Mouse (Mus musculus) lung, postnatal 0 days (tissue): ENCODE data around the gene Greb1. TPM values are rescaled to one million over a fixed set of nuclear protein-coding genes. Genes with fewer than 3 reads are reported as not detected.

Experiments used
- ATAC-seq: fragments of 200-750 bp; cut with Nextera tagmentation; 2 replicates; pipeline ENCODE4 v1.8.0; 2017; ENCODE audit warnings: moderate library complexity
- DNase-seq: peaks from one replicate; pipeline ENCODE4 v3.0.0-alpha.2; 2016; ENCODE audit warnings: low spot score
- H3K27ac ChIP-seq: fragments of 300-500 bp; sonication (generic); 2 replicates; pipeline ENCODE4 v1.5.1; 2014; ENCODE audit warnings: antibody characterized with exemption, mild to moderate bottlenecking, low read length, mixed read lengths
- H3K27me3 ChIP-seq: fragments of 300-500 bp; sonication (generic); replicated peaks from 2 replicates; pipeline ENCODE4 v1.6.1; 2014; ENCODE audit warnings: low read length, mixed read lengths; ENCODE audit not compliant: insufficient read depth
- H3K36me3 ChIP-seq: fragments of 300-500 bp; sonication (generic); 2 replicates; pipeline ENCODE4 v1.6.1; 2014; ENCODE audit warnings: low read length, mixed read lengths; ENCODE audit not compliant: insufficient read depth
- H3K4me1 ChIP-seq: fragments of 300-500 bp; sonication (generic); 2 replicates; pipeline ENCODE4 v1.6.1; 2014; ENCODE audit warnings: antibody characterized with exemption, low read depth, low read length, mixed read lengths; ENCODE audit not compliant: insufficient read depth
- H3K4me2 ChIP-seq: fragments of 300-500 bp; sonication (generic); replicated peaks from 2 replicates; pipeline ENCODE4 v1.6.1; 2014; ENCODE audit warnings: low read depth, mild to moderate bottlenecking, low read length, moderate library complexity, mixed read lengths
- H3K4me3 ChIP-seq: fragments of 300-500 bp; sonication (generic); 2 replicates; pipeline ENCODE4 v1.5.1; 2014; ENCODE audit warnings: low read depth, low read length
- H3K9ac ChIP-seq: fragments of 300-500 bp; sonication (generic); replicated peaks from 2 replicates; pipeline ENCODE4 v1.6.1; 2014; ENCODE audit warnings: low read depth, mild to moderate bottlenecking
- H3K9me3 ChIP-seq: fragments of 300-500 bp; sonication (generic); 2 replicates; pipeline ENCODE4 v1.6.1; 2016; ENCODE audit warnings: low read length, mixed read lengths
- CTCF ChIP-seq: IDR thresholded peaks from 2 replicates; pipeline ENCODE4 v1.5.1; 2016; ENCODE audit warnings: antibody characterized with exemption, mild to moderate bottlenecking
- EP300 ChIP-seq: IDR thresholded peaks from 2 replicates; pipeline ENCODE4 v1.6.1; 2016; ENCODE audit warnings: antibody characterized with exemption, mild to moderate bottlenecking, control low read depth
- WGBS: fragments of 180-500 bp; shearing (Covaris S2); extraction: QIAGEN DNeasy Blood & Tissue Kit; methylation state at CpG from one replicate; pipeline ENCODE4 v1.1.7; 2014; 5-methylcytosine and 5-hydroxymethylcytosine counted together
- polyA plus RNA-seq: library from polyadenylated mRNA; unstranded; fragments of >200 nt; fragmentation: Nextera tagmentation; extraction: Ambion mirVana; gene quantifications from 2 replicates; pipeline ENCODE4 v1.2.1, GENCODE M21; 2015

The Greb1 gene
- polyA plus RNA-seq, 1 experiment from 2014 or later: 1.1 TPM

GRCm38 (mm10) chr12:16828505-16828904 lies 27.8 kb upstream of the Greb1 start:
- H3K4me1 ChIP-seq: no peaks in the 10 kb centered on the region
- no peaks in the 10 kb centered on the region for H3K9me3 ChIP-seq
- TF ChIP-seq CTCF (peak; percentile 80), EP300 (no peak)
- no peak overlapping the region for H3K4me3 ChIP-seq
- H3K4me2 ChIP-seq: no peak overlapping the region
- H3K27ac ChIP-seq: no peak overlapping the region
- 19% methylated on average over 6 of the region's 6 CpGs for WGBS
- ATAC-seq (peak; percentile 82), DNase-seq (peak; percentile 56)
- no peak overlapping the region for H3K9ac ChIP-seq
- no peaks in the 10 kb centered on the region for H3K27me3 ChIP-seq
- H3K36me3 ChIP-seq: 0 out of 2 replicates have a peak, but pooled peaks cover 7% of the 10 kb centered on the region

DNA sequence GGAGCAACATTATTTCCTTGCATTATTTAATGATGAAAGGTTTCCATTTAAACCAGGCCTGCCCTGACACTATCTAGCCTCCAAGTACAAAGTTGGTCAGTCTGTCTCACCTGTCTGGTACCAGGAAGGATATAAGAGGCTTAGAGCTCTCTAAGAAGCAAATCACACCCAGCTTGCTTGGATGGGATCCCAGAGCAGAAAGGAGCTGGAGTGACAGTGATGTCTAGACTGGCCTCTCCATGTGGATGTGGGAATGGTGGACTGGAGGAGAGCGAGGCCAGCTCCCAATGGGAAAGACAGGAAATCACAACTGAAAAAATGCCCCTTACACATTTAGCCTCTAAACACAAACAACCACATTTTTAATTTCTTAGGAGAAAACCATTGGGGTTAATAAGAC lies 23.0 kb upstream of the Greb1 start:
- ATAC-seq (no peak), DNase-seq (no peak)
- Histone ChIP-seq H3K9ac (no peak overlapping the region), H3K27ac (no peak overlapping the region), H3K36me3 (peaks cover 20% of the 10 kb centered on the region; the same call in 1 of the 2 replicates), H3K4me2 (no peak overlapping the region), H3K4me1 (no peaks in the 10 kb centered on the region), H3K4me3 (no peak overlapping the region), H3K27me3 (no peaks in the 10 kb centered on the region), H3K9me3 (no peaks in the 10 kb centered on the region)
- TF ChIP-seq CTCF (no peak), EP300 (no peak)
- 80% methylated on average over 1 of the region's 1 CpGs for WGBS

DNA sequence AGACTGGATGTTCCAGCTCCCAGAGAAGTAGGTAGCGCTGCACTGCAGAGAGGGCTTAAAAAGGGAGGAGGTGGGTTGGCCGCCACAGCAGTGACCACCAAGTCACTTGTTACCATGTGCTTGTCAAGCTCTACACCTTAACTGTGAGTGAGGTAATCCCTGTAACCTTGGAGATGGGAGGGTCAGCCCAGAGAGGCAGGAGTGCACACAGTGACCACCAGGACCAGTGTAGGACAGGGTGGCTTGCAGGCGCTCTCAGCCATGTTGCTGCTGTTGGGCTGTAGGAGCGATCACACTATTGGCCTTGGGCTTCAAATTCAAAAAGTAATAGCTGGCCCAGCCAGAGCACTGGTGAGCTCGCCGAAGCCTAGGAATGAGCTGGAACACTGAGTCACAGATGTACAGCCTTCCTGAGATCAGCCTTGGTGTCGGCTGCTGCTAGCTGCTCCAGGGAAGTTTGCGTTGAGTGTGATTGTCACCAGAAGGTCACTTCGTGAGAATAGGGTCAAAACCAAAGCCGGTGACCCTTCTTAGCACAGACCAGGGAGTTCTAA lies 21.6 kb upstream of the Greb1 start:
- H3K4me3 ChIP-seq: no peak overlapping the region
- H3K27me3 ChIP-seq: no peaks in the 10 kb centered on the region
- no peak overlapping the region for H3K27ac ChIP-seq
- TF ChIP-seq EP300 (no peak), CTCF (no peak)
- no peaks in the 10 kb centered on the region for H3K4me1 ChIP-seq
- no peak overlapping the region for H3K4me2 ChIP-seq
- no peak overlapping the region for H3K9ac ChIP-seq
- ATAC-seq (no peak), DNase-seq (no peak)
- no peaks in the 10 kb centered on the region for H3K9me3 ChIP-seq
- peaks cover 20% of the 10 kb centered on the region; the same call in 1 of the 2 replicates for H3K36me3 ChIP-seq
- WGBS: 91% methylated on average over 10 of the region's 10 CpGs

DNA sequence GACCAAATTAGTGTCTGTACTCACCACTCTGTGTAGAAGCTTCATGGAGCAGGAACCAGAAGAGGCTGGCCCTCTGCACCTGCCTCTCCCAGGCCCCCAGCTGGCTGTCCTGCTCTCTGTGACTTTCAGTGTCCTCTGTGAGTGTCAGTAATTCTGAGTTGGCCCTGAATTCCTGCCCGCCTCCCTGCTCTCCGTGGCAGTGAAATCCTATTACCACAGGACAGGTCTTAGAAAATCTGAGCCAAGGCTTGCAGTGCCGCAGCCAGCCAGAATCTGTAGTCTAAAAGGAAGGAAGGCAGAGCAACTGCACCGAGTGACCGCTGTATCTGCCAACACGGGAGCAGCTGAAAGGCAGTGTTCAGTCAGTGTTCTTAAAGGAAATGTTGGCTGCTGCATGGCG lies 20.1 kb upstream of the Greb1 start:
- no peak for TF ChIP-seq CTCF
- TF ChIP-seq EP300: no peak
- H3K9ac ChIP-seq: no peak overlapping the region
- H3K36me3 ChIP-seq: peaks cover 20% of the 10 kb centered on the region; the same call in 1 of the 2 replicates
- DNase-seq (no peak), ATAC-seq (no peak)
- no peak overlapping the region for H3K27ac ChIP-seq
- H3K4me1 ChIP-seq: no peaks in the 10 kb centered on the region
- no peaks in the 10 kb centered on the region for H3K9me3 ChIP-seq
- H3K4me3 ChIP-seq: no peak overlapping the region
- 86% methylated on average over 7 of the region's 7 CpGs for WGBS
- H3K27me3 ChIP-seq: no peaks in the 10 kb centered on the region
- no peak overlapping the region for H3K4me2 ChIP-seq

DNA sequence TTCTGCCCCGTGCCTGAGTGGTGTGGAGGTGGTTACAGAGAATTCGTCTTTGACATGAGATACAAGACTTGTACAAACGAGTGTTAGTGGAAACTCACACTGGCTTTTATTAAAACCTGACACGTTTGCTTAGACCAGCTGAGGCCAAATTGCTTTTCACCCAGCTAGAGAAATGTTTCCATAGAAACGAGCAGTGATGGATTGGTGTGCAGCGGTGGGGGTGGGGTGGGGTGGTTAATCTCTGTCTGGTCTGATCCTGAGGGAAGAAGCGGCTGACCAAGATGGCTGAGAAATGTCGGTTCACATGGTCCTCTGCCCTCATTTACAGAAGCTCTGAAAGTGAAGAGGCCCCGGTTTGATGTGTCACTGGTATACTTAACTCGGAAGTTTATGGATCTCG lies 17.8 kb upstream of the Greb1 start:
- H3K4me3 ChIP-seq: no peak overlapping the region
- no peaks in the 10 kb centered on the region for H3K9me3 ChIP-seq
- no peaks in the 10 kb centered on the region for H3K4me1 ChIP-seq
- H3K27ac ChIP-seq: no peak overlapping the region
- 52% methylated on average over 11 of the region's 11 CpGs for WGBS
- no peak overlapping the region for H3K9ac ChIP-seq
- ATAC-seq: no peak
- no peak overlapping the region for H3K4me2 ChIP-seq
- peaks cover 13% of the 10 kb centered on the region; the same call in 1 of the 2 replicates for H3K36me3 ChIP-seq
- no peak for DNase-seq
- no peaks in the 10 kb centered on the region for H3K27me3 ChIP-seq
- TF ChIP-seq EP300: no peak
- TF ChIP-seq CTCF: no peak

- no peak for DNase-seq
These were observed 16.5 kb upstream of the Greb1 start for GRCm38 (mm10) chr12:16817147-16817546.

More at GRCm38 (mm10) chr12:16817147-16817546, 16.5 kb upstream of the Greb1 start:
- Histone ChIP-seq H3K4me3 (no peak overlapping the region), H3K4me2 (no peak overlapping the region), H3K9ac (no peak overlapping the region), H3K4me1 (no peaks in the 10 kb centered on the region), H3K27ac (no peak overlapping the region), H3K27me3 (no peaks in the 10 kb centered on the region), H3K9me3 (no peaks in the 10 kb centered on the region), H3K36me3 (0 out of 2 replicates have a peak, but pooled peaks cover 8% of the 10 kb centered on the region)
- TF ChIP-seq EP300 (no peak), CTCF (no peak)
- WGBS: 86% methylated on average over 4 of the region's 4 CpGs
- no peak for ATAC-seq
